Mouse (Mus musculus) lung, postnatal 0 days (tissue): ENCODE measurements around the gene Zfp385a.

Source experiments
- CTCF ChIP-seq: IDR thresholded peaks from 2 replicates; pipeline ENCODE4 v1.5.1; 2016; ENCODE audit warnings: antibody characterized with exemption, mild to moderate bottlenecking
- EP300 ChIP-seq: IDR thresholded peaks from 2 replicates; pipeline ENCODE4 v1.6.1; 2016; ENCODE audit warnings: antibody characterized with exemption, mild to moderate bottlenecking, control low read depth

GRCm38 (mm10) chr15:103343556-103343955 is 3.7 kb upstream of the Zfp385a start:
- peak; percentile 23; the same call in 1 of the 2 replicates for TF ChIP-seq CTCF
- TF ChIP-seq EP300, result no peak
